Mouse (Mus musculus) left cerebral cortex, adult 11 months (tissue): Measurements from ENCODE around the gene Cyfip2.

ENCODE experiments used
- DNase-seq: peaks from one replicate; pipeline ENCODE4 v3.0.0; 2022; ENCODE audit warnings: low spot score

Gene Cyfip2

DNA sequence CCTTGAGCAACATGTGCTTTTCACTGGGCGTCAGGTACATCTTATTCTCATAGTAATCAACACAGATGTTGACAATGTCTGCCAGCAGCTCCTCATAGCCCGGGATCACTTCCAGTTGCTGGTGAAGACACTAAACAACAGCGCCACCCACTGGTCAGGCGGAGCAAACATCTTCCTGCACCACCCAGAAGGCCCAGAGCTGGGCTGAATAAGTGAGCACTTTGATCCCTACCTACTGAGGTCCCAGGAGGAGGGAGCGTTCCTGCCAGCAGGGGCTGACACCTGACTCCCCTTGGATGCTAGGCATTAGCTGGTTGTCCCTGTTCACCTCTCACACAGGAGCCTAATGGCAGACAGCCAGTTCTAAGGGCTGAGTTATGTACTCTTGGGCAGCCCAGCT, 35.9 kb downstream of the Cyfip2 start:
- no peak for DNase-seq

DNA sequence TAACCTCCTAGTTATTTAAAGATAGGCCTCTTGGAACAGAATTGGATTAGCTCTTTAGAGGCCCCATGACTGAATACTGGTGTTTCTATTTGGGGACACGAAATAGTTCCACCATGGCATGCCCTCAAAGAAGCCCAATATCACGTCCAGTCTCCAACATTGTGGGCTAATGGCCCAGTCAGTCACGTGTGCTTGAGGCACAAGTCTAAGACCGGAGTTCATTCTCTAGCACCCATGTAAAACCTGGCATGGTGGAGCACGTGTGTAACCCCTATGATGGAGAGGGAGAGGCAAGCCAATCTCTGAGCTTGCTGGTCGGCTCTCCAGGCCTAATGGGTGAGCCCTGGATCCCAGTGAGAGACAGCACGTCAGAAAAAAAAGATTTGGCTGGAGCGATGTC, 36.5 kb downstream of the Cyfip2 start:
- DNase-seq, result no peak

DNA sequence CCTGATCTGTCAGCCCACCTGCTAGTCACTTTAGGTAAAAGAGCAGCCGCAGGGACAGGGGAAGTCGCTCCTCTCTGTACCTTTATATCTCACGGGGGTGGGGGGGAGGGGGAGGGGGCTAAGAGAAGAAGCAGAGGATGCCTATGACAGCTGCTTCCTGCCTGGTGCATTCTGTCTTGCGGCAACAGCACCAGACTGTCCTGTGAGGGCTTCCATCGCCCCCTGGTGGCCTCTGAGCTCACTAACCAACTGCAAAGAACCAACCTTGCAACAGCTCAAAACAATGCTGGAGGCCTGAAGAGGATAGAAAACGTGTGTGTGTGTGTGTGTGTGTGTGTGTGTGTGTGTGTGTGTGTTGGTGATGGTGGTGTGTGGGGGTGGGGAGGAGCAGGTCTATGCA, 37.4 kb downstream of the Cyfip2 start:
- DNase-seq, result peak; percentile 56

DNA sequence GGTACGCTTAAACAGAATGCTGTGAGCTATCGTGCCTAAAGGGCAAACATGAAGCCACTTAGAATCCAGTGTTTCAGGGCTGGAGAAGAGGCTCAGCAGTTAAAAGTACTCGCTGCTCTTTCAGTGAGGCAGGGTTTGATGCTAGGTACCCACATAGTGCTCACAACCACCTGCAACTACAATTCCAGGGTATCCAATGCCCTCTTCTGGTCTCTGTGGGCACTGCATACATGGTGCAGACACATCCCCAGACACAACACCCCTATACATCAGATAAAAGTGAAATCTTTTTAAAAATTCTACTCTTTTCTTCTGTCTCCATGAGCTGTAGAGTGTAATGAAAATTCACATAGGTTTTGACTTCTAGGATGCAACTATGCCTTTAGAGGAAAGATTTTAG, 38.7 kb downstream of the Cyfip2 start:
- no peak for DNase-seq

DNA sequence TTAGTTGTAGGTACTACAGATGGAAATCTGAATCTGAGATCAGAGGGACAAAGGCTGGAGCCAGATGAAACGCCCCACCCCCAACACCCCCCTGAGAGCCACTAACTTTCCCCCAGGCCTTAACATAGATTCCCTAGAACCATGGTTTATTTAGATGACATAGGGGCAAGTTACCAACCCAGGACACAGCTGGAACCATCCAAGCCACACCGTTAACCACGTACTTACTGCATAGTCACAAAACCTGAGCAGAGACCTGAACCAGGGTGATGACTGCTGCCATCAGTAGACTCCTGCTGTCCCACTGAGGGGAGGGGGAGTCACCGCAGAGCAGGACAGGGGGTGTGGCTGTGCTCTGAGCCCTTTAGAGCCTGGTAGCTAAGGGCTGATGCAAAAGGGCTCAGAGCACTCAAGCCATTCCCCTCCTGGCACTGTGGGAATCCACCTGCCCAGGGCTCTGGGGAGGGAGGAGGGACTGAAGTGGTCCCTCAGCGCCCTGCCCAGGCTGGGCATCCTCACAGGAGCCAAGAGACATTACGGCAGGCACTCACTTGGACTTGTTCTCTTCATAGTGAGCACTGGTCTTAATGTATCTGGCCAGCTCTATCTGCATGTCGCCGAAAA, 40.5 kb downstream of the Cyfip2 start:
- DNase-seq, result no peak

DNA sequence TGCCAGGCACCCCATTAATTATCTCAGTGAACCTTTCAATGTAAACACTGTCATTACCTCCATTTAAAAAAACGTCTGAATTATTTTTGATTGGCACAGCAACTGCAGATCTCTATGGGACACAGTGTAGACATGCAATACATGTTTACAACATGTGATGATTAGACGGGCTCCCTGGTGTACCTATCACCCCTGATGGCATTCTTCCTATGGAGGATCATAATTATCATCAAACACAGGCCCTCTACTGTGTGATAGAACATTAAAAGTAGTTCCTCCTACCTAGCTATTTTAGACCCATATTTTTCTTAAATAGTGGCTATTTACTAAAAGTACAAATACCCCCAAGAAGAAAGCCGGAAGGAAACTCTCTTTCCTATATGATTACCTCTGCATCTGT, 42.8 kb downstream of the Cyfip2 start:
- no peak for DNase-seq

DNA sequence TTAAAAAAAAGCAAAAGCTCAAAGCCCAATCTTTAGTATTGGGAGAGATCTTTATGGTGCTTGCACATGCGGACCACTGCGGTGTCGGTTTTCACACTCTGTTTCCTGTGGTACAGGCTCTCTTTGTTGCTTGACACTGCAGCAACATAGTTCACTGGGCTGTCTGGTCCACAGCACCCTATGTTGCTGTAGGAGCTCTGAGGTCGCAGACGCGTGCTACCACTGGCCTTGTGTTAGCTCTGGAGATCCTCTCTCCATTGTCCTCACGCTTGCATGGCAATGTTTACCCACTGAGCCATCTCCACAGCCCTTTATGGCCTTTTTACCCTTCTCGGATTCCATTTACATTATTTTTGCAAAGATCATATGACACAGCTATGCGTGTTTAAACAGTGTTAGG, 43.3 kb downstream of the Cyfip2 start:
- DNase-seq, result no peak

DNA sequence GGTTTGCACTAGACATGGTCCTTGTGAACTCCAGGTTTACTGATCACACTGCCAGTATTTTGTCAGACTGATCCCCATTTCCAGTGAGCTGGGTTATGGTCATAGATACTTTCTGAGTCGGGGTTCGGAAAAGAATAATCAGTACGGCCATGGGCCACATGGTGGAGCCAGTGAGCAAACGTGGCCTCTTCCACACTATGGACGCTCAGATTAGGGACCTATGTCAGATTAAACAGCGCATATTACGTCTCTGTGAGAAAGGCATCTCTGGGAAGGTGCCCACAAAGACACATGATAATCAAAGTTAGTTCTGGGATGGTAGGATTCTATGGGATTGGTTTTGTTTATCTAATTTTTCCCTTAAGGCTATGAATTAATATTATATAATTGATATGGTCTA, 43.7 kb downstream of the Cyfip2 start:
- DNase-seq, result no peak

DNA sequence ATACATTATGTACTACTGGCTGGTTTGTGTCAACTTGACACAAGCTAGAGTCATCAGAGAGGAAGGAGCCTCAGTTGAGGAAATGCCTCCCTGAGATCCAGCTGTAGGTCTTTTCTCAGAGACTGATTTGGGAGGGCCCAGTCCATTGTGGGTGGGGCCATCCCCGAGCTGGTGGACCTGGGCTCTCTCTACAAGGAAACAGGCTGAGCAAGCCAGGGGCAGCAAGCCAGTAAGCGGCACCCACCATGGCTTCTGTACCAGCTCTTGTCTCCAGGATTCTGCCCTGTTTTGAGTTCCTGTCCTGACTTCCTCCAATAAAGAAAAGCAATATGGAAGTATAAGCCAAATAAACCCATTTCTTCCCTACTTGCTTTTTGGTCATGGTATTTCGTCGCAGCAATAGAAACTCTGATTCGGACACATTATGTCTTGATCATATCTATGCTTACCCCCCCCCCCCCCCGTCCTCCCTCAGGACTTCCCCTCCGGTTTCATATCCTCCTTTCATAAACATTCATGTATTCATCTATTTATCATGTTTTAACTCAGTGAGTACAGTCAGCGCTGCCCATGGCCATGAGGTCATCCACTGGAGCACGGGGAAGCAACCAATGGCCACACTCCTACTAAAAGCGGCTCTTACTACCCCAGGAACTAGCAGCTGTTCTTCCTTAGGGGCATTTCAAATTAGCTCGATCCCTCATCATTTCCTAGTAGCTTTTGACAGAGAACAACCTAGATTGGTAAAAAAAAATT, 47.5 kb downstream of the Cyfip2 start:
- no peak for DNase-seq

DNA sequence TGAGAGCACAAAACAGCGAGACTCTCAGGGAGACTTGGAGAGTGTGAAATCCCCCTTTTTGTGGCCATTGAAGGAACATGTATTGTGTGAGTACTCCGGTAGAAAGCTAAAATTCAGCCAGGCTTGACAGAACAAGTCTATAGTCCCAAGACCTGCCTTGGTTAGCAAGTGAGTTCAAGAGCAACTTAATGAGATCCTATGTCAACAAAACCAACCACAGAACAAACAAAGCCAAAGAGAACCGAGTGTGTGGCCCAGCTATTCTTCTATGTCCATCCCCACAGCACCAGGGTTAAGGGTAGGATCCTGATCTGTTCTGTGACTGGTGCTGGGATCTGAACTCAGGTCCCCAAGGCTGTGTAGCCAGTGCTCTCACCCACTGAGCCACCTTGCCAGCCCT, 48.1 kb downstream of the Cyfip2 start:
- no peak for DNase-seq

DNA sequence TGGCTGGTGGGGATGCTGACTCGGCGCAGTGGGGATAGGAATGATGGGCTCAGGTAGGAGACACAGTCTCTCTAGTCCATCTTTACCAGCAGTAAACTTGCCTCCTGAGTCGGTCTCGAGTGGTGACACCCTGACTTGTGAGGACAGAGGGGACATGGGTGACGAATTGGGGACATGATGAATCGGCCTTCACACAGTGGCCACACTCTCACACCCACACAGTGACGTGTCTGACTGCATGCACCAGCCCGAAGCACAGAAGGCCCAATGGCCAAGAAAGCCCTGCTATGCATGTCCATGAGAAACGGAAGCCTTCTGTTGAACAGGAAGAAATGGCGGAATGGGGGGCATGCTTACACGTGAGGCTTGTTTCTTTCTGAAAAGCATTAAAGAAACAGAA, 49.4 kb downstream of the Cyfip2 start:
- DNase-seq, result no peak

DNA sequence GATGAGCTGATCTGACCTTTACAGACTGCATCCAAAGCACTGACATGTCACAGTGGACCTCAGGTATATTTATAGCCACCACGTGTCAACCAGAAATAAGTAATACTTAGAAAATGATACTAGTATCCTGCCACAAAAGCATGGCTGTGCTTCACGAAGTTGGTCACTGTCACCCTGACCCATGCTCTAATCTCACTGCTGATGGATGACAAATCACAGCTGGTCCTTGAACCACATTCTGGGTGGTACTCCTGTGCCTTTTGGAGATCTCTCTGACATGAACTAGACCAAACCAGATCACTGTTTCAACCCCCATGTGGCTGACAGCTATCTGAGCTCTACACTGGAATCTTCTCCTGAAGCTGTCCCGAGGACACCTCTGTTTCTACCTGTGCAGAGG, 49.8 kb downstream of the Cyfip2 start:
- DNase-seq, result no peak

DNA sequence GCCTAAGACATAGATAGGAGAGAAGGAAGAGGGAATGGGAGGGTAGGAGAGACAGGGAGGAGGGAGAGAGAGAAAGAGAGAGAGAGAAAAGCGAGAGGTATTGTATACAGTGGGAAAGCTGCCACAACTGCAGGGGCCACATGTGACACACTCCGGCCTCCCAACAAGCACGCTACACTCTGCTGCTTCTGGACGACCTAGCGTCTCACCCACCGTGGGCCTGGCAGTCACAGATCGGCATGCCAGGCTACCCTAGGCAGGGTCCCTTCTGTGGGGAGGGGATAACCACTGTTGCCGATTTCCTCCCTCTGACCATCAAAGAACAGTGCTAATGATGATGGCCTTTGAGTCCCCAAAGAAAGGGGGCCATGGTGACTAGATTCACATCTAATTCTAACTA, 53.9 kb downstream of the Cyfip2 start:
- DNase-seq, result no peak

DNA sequence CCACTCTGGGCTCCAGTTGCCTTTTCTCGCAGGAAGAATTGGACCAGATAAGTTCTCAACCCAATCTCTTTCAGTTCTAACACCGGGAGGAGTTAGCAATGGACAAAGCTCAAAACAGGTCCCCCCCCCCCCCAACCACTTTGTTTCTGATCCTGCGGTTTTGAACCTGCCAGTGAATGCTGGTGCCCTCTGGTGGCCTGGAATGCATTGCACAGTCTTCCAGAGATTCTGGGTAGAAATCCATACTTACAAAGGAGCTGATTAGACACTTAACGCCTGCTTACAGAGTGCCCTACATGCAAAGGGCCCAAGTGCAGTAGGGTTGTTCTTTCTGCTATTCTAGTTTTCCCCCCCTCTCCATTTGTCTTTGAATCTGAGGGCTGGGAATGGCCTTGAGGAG, 54.5 kb downstream of the Cyfip2 start:
- no peak for DNase-seq

DNA sequence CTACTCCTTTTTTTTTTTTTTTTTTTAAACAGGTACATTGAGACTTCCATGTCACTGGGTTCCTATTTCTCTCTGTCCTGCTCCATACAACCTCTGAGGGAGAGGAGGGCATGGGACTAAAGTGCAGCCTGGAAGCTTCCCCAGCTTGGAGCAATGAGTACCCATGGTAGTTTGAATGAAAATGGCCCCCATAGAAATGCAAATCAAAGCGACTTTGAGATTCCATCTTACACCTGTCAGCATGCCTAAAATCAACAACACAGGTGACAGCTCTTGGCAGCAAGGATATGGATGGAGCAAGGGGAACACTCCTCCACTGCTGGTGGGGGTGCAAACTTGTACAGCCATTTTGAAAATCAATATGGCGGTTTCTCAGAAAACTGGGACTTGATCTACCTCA, 57.4 kb downstream of the Cyfip2 start:
- DNase-seq, result no peak

DNA sequence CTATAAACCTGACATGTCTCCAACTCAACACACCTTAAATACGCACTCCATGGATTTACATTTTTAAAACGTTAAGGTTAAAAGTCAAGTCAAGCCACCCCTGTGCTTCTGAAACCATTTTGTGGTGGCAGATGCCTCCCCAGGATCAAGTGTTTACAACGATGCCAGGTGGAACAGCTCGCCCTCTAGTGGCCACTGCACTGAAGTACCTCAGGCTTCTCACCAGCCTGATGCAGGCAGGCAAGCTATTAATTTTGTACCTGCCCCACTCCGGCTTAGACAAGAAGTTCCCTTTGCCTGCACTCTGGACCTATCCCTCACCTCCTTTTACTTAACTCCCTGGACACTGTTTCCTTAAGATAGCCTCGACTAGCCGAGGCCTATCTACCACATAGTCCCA, 60.7 kb downstream of the Cyfip2 start:
- peak; percentile 60 for DNase-seq

DNA sequence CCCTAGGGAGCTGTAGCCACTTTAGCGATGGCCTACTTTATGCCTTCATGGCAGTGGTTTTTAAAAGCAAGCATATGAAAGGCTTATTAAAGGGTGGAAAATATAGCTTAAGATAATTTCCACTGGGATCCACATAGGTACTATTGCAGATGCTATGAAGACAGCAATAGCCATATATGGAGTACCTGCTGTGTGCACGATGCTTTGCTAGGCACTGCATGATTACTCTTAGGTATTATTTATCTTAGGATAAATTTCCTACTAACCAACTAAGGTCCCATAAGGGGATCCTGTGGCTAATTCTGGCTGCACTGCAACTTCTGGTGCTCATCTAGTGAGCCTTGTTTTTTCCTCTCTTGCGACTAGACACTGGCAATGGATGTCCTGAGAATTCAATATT, 64.3 kb downstream of the Cyfip2 start:
- DNase-seq, result no peak

DNA sequence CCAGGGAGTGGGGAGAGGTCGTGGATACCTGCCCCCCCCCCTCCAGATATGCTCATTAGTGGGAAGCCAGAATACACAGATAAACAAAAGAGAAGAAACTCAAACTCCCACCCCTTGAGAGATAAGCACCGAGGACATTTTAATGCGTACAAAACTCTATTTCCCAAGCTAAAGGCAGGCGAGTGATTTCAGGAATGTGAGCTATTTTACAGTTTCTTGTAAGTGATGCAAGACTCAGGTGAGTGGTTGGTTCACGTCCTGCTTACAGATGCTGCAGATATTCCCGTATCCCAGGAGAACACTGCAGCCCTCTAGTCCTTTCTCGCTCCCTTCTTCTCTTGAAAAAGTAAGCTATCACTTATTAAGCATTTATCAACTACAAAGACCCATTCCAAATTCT, 66.3 kb downstream of the Cyfip2 start:
- no peak for DNase-seq

DNA sequence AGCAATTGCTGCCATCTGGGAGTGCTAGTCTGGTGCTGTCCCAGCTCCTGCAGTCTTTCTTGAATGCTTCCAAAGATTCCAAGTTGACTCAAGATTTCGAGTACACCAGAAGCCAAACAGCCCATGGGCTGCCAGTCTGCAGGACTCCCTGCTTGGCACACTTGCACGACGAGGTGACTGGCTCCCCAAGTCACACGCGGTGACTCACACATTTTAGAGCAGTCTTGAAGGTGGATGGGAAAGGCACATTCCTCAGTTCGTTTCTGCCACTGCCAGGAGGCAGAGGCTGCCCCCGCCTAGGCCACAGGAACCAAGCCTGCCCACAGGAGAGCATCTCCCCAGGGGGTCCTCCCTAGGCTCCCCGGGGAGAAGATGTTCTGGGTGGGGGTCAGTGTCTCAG, 66.7 kb downstream of the Cyfip2 start:
- no peak for DNase-seq

DNA sequence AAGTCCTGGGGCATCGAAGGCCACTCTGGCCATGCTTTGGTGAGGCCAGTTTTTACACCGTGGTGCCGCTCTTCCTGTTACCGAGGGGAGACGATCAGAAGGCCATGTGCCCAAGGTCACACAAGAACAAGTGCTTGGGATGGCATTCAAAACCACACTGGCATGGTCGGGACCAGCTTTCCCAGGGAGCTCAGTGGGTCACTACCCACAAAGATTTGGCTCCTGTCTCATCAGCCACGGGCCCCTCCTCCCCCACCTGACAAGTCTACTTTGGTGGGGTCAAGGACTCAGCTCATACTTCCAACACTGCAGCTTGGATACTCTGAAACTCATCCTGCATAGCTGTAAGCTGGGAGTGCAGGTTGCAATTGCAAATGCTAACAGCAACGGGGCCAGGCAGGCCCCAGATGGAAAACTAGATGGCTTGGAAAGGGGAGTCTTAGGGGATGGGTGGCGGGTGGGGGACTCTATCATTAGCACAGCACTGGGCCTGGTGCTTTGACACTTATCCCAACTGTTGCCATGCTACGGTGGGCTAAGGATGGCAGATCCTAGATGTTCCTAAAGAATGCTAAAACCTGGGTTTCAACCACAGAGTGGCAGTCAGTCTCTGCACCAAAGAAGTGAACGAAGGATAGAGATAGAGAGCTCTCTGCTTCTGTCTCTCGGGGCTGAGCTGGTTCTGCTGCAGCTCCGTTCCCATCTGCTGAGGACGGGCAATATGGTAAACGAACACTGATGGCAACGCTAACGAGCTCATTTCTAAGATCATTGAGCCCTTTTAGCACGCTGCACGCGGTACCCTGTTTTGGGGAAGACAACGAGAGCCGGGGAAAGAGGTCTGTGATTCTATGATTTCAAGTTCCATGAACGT, 67.7 kb downstream of the Cyfip2 start:
- DNase-seq, result no peak

DNA sequence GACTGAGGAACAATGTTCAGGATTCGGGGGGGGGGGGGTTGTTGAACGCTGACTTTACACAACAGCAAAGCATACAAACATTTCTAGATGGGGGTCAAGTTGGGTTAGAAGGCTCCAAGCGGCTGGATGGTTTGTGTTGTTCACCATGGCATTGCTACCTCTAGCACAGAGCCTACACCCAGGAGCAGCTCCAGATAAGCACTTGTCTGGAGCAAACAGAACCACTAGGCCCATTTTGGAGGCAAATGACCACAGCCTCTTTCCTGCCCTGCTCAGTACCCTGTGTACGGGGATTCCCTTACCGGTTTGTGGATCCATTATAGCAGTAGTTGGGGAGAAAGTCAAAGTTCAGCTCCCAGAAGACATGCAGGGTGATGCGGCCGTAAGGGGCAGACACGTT, 70.7 kb downstream of the Cyfip2 start:
- DNase-seq, result no peak

DNA sequence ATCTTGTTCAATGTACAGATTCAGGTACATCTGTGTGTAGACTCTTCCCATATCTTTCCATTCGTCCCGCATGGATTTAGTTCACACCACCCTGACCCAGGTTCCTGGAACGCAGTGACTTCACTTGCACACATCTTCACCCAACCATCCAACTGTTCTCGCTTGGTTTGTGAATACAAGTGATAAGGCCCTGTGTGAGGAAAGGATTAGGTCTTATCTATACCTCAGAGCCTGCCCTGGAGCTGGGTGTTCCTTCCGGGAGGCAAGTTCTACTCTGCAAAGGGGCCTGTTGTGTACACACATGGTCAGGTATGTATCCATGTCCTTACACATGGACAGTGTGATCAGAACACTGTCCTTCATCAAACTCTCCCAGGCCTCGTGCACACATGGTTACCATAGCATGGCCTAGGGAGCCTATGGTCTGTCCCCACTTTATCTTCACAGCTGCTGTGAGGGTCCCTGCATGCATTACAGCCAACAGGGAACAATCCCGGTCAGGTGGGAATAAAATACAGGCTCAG, 71.4 kb downstream of the Cyfip2 start:
- no peak for DNase-seq

DNA sequence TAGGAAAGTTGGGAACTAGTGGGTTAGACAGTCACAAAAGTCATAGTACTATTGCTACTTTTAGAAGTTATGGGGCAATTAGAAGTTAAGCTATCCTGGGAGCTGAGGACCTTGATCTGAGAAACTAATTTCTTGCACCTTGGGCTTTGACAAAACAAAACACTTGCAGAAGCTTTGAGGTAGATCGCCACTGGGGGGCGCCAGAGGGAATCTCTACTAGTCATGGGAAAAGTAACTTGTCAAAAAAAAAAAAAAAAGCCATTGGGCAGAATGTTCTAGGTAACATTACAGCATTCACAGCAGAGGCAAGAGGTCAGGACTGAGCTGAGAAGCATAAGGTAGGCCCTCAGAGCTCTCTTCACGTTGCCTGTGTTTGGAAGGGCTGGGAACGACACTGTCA, 75.7 kb downstream of the Cyfip2 start:
- peak; percentile 69 for DNase-seq
